Mouse (Mus musculus) retina, embryonic 14.5 days (tissue): ENCODE results near the gene Clca3a1.

Experiments used
- DNase-seq: peaks from one replicate; pipeline ENCODE4 v3.0.0-alpha.2; 2015; ENCODE audit warnings: low spot score

The Clca3a1 gene

GRCm38 (mm10) chr3:144719088-144719900 lies 41.5 kb downstream of the Clca3a1 start:
- peak; percentile 66 for DNase-seq

GRCm38 (mm10) chr3:144718706-144719087 lies 42.1 kb downstream of the Clca3a1 start:
- no peak for DNase-seq

GRCm38 (mm10) chr3:144717835-144718234 lies 42.9 kb downstream of the Clca3a1 start:
- no peak for DNase-seq

GRCm38 (mm10) chr3:144717121-144717520 lies 43.7 kb downstream of the Clca3a1 start:
- DNase-seq, result no peak

GRCm38 (mm10) chr3:144715901-144716300 lies 44.9 kb downstream of the Clca3a1 start:
- no peak for DNase-seq

DNA sequence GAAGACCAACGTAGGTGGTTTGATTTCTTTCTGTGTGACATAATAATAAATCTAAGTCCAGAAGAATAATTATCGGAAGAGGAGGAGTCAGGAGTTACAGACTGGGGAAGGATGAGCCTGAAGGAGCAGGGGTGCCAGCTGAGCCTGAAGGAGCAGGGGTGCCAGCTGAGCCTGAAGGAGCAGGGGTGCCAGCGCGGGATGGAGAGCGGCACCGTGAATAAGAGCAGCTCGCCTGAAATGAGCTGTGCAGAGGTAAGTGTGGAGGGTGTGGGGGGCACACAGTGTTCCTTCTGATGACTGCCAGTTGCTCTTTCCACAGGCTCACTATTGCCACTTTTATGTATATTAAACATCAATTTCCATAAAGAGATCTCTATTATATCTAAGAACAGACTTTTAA lies 45.7 kb downstream of the Clca3a1 start:
- no peak for DNase-seq

DNA sequence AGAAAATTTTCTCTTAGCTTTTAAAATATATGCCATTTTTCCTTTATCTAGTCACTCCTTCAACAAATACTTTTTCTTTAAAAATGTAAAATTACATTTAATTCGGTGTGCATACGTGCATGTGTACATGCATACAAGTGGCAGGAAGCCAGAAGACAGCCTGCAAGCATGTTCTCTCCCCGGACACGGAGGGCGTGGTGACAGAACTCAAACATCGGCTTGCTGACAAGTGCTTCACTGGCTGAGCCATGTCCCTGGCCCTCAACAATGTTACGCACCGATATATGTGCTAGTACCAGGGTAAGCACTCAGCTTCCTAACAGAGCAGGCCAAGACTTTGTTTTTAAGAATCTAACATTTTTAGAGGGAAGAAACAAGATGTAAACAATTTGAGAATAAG lies 46.2 kb downstream of the Clca3a1 start:
- no peak for DNase-seq

GRCm38 (mm10) chr3:144714126-144714525 lies 46.7 kb downstream of the Clca3a1 start:
- no peak for DNase-seq

- DNase-seq, result no peak
Observed at GRCm38 (mm10) chr3:144711607-144712206, 49.1 kb downstream of the Clca3a1 start.

DNA sequence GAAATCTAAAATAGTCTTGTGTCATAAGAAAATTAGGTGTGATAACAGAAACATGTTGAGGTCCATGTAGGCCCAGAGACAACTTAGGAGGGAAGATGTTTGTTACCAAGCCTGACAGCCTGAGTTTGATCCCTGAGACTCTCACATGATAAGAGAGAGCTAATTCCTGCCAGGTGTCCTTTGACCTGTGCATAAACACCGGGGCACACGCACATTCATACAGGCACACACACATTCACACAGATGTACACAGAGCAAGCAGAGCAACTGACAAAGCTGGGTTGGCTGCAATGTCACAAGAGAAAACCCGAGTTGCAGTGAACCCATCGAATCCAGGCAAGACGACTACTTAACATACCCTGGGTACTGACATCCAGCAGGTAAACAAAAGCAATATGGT lies 52.2 kb downstream of the Clca3a1 start:
- no peak for DNase-seq

- DNase-seq, result no peak
Observed at GRCm38 (mm10) chr3:144703959-144704358, 56.8 kb downstream of the Clca3a1 start.

DNA sequence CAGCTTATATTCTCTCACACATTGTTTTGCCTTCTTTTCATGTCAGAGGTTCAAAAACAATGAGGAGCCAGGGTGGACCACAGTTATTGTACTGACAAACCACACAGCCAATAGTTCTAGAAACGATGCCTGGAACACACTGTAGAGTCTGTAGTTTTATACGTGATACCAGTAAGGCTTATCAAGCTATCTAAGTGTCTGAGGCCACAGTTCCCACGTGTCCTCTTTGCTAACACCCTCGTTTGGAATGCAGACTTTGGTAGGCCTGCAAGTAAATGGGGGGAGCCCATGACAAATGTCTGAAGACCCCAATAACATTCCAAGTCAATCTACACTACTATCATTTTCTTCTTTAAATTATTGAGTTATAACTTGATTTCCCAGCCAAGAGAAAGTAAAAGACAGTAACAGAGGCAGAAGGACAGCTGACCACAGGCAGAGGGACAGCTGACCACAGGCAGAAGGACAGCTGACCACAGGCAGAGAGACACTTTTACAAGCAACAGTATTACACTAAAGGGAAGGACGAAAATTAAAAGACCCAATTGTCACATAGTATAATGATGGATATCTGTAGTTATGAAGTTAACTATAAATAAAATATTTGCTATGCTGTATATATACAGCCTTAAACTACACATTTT lies 61.9 kb downstream of the Clca3a1 start:
- no peak for DNase-seq

DNA sequence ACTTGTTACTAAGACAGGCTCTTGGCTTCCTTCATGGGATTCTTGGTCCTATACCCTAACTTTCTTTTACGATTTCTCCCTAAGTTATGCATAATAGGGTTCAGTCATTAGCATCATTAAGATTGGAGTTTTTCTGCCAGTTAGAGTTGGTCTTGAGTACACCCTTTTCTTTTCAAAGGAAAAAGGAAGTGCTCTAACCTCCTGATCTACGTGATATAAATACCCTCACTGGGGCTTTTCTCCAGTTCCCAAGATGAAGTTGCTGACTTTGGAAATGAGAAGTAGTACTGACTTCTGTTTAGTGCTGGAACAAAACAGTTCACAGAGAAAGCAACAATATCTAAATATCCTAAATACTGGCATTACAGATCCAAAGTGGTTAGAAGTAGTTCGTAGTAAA lies 62.8 kb downstream of the Clca3a1 start:
- DNase-seq, result no peak

DNA sequence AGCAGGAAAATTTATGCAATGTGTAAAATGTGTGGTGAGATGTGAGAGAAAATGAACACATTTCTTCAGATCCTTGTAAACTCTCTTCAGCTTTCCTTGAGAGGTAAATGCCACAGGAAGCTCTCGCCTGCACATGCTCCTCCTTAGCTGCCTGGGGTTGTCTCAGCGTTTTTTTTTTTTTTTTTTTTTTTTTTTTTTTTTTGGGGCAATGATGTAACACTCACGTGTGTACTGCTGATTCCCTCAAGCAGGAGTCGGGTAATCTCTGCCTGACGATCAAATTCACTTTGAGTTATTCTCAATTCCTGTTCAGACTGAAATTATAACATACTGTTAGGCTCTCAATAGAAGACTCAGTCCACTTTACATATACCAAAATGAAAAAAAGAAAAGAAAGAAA lies 63.6 kb downstream of the Clca3a1 start:
- DNase-seq, result no peak

GRCm38 (mm10) chr3:144694941-144695340 lies 65.8 kb downstream of the Clca3a1 start:
- no peak for DNase-seq

DNA sequence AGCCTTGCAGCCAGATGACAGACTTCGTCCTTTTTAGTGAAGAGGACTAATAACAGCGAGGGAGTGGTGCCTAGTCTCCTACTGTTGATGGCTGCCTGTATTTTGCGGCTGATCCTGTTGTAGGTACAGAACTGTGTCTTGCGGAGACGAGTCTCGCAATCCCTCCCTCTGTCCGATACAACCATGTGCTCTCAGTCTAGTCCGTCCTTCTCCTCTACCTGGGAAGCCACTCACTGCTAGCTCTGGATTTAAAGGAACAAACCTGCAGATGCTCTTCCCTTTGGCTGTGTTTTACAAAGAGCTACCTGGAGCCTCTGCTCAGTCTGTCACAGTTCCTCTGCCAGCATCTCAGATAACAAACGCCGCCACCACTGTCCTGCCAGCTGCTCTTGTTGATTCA lies 66.7 kb downstream of the Clca3a1 start:
- no peak for DNase-seq

DNA sequence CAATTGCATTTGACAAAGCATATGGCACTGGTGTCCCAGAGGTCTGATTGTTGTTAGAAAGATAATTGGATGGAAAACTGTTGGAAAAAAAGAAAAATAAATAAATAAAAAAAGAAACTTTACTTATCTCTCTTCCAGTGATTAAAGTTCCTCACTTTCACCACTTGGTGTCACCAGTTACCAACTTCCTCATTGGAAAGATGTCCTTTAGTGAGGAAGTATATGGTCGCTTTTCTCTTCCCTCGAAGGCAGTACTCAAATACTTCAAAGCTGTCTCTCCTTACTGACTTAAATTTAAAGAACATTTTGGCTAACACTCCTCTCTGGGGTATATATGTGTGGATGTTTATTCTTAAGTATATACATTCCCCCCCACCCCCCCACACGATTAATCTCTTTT lies 68.7 kb downstream of the Clca3a1 start:
- peak; percentile 65 for DNase-seq

DNA sequence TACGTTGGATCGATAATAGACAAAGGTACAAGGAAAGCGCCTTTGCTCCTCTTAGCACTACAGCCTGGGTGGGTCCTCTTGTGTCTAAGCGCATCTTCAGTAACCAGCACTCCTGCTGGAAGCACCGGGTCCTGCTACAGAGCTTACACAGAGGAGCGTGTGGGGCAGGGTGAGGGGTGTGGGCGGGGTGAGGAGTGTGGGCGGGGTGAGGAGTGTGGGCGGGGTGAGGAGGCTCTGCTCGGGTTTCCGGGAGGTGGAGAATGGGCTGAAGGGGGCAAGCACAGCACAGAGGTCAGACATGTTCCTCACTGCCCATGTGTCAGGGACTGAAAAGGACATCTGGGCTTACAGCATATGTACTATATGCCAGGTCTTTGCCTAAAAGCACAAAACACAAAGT lies 71.5 kb downstream of the Clca3a1 start:
- DNase-seq, result peak; percentile 72

- DNase-seq, result no peak
Observed at GRCm38 (mm10) chr3:144688284-144688683, 72.5 kb downstream of the Clca3a1 start.

- DNase-seq, result no peak
Observed at GRCm38 (mm10) chr3:144687618-144688017, 73.2 kb downstream of the Clca3a1 start.

- DNase-seq, result no peak
Observed at GRCm38 (mm10) chr3:144686146-144686545, 74.6 kb downstream of the Clca3a1 start.

DNA sequence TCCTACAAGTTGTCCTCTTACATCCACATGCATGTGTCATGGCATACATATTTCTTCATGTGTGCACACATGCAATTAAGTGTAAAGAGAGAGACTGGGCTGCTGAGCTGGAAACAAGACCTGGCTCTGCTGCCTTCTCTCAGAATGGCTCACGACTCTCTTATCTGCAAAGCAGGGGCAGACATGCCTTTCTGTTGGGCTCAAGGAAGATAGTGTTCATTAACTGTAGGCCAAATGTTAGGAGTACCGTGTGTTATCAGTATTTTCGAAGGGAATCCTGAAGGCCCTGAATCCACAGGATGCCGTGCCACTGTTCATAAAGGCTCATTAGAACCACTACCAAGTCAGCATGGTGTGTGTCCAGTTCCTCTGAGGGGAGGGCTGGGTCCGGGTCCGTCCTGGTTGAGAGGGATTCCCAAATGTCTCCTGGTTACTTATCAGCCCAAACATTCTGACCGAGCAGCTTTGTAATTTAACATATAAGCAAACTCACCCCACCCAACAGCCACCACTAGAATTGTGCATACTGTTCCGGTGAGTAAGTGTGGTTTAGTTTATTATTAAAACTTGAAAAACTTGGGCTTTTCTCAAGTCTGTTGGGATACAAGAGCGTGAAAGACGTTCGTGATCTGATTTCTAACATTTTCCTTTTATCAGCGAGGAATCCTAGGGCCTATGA lies 77.5 kb downstream of the Clca3a1 start:
- DNase-seq, result no peak

DNA sequence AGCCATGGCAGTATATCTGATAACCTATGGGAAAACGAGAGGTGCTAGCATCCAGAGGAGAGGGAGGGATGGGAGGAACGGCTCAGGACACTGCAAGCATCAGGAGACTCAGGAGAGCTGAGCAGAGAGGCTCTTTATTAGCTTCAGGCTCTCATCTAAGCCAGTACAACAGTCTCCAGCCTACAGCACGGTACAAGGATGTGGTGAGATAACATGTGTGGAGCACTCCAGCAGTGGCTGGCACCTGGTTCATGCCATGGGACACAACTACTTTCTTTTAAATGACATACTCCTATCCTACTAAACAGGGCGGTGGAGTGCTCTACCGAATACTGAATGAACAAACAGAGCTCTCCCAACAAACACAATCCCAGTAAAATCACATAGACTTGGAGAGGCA lies 79.2 kb downstream of the Clca3a1 start:
- no peak for DNase-seq
